Mouse (Mus musculus): ENCODE measurements around the gene Sobp.

Sobp gene

DNA sequence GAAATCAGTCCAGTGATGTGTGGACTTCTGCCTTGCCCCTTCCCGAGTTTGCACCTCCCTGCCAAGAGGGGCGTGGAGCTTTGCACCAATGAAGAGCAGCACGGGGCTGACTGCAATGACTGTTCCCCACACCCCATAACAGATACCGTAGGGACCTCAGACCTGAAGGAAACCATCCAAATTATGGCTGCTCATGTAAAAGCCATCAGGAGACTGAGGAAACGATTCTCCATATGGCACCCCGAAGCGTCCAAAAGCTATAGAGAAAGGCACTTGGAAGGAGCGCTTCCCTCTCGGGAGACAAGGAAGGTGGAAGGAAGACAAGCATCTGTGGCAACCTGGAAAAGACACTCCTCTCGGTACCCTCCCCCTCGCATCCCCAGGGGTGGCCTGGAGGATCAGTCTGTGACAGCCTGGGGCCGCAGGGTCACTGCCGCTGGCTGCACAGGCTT, 180.0 kb downstream of the Sobp start:
- DNase-seq (ENCODE audit: low spot score), result no peak

DNA sequence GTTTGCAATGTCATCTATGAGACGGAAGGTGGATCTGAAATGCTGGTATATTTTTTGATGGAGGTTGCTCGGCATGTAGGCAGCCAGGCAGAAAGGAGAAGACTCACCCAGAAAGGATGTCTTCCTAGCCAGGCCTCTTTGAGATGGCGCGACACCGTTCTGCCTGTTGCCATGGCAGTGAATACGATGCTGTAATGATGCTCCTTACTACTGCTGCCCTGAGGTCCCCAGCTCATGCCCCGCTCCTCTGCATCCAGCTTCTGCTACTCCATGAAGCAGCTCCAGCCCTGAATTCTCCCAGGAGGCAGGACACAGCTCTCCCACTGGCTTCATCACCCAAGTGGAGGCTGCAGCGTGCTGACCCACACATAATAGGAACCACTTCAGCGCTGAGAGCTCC, 183.3 kb downstream of the Sobp start:
- no peak for DNase-seq (ENCODE audit: low spot score)

DNA sequence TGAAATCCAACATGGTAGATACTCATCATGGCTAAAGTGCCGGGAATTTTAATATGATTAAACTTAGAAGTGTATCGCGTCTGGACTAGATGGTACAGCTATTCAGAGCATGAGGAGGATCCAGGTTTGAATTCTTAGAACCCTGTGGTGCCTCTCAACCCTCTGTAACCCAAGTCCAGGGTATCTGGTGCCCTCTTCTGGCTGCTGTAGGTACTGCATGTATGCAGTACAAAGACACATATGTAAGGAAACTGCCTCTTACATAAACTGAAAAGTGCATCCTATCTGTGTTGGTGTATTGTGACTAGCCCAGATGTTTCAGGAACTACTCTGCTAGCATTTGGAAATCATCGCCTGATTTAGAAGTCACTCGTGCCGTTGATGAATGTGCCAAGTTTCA, 184.4 kb downstream of the Sobp start:
- DNase-seq (ENCODE audit: low spot score), result no peak

DNA sequence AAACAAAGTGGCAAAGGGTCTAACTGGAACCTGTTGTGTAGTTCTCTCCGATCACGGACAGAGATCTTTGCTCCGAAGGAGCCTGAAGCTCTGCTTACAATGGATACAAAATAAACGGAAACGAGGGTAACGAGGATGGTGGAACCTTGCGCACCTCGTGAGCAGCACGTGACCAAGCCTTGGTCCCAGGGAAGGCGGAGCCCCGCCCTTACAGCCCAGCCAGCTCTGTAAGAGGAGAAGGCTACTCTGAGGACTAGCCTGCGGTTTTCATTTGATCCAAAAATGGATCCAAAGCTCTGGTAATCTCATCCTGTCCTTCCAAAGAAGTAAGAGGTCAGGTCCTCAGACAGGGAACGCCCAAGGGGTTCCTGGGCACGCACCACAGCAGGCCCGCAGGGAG, 185.7 kb downstream of the Sobp start:
- DNase-seq (ENCODE audit: low spot score), result no peak

DNA sequence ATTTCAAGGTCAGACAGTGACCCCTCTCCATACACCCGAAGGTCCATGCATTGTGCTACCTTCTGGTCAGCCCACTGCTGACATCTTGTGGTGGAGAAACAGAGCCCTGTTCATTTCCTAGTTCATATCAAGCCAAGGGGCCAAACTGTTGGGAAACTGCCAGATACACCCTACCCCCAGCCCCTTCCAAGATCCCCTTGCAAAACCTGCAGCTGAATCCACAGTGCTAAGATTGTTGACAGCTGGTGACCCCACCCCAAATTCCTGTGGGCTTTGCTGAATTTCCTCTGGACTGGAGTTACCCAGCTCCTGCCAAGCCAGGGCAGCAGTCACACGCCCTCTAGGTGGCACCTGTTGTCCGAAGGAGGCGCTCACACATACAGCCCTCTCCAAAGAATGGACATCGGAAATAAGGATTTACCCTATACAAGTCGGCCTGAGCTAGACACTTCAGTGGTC, 186.7 kb downstream of the Sobp start:
- DNase-seq (ENCODE audit: low spot score), result no peak

DNA sequence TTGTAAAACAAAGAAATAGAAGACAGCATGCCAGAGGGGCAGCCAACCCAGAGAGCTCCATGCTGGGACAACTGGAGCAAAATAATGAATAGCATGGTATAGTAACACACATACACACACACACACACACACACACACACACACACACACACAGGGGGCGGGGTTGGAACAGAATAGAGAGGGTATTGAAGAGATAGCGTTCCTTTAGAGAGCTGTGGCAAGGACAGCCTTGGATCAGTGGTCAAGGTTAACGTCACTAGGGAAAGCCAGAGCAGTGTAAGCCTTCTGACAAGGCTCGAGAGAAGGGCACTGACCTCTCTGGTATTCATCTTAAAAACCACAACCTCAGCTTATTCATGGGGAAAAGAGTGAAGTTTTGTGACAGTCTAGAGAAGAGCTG, 189.4 kb downstream of the Sobp start:
- DNase-seq (ENCODE audit: low spot score), result no peak

DNA sequence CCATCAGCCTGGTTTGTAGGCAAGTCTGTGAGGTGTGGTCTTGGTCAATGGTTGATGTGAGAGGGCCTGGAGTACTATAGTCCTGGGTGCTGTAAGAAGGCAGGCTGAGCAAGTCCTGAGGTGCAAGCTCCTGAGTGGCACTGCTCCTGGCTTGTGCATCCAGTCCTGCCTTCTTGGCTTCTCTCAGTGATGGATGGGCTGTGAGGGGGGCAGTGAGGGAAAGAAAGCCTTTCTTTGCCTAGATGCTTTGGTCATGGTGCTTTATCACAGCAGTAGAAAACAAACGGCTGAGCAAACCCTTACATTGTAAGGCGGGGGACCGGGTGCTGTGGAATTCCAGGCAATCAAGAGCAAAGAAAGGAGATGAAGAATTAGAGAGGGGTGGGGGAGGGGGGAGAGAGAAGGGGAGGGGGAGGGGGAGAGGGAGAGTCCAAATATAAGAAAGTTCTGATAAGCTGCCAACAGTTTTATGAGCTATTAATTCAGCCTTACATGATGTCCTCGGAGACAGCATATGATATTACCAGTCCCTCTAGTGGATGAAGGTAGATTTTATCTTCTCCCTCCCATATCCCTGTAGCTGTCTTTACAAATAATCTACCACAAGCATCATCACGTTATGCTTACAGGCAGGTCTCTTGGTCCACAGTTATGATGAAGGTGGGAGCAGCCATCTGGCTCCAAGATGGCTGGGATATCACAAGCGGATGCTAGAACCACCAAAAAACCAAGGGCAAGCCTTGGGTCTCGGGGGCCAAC, 193.2 kb downstream of the Sobp start:
- no peak for DNase-seq (ENCODE audit: low spot score)

DNA sequence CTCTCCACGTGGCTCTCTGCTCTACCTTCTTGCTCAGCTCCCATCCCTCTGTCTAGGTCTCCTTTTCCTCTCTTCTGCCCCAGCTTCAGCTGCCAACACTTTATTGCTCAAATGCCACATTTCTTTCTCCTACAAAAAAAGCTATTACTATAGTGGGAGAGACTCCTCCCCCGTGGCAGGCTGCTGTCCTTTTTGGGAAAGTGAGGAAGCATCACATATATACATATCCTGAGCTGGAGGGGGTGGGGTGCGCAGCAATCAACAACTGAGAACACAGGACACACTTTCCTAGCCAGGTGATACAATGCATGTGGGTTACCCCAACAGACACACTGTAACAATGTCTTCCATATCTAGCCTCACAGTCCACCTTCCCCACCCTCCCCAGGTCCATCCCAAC, 196.0 kb downstream of the Sobp start:
- DNase-seq (ENCODE audit: low spot score), result no peak

DNA sequence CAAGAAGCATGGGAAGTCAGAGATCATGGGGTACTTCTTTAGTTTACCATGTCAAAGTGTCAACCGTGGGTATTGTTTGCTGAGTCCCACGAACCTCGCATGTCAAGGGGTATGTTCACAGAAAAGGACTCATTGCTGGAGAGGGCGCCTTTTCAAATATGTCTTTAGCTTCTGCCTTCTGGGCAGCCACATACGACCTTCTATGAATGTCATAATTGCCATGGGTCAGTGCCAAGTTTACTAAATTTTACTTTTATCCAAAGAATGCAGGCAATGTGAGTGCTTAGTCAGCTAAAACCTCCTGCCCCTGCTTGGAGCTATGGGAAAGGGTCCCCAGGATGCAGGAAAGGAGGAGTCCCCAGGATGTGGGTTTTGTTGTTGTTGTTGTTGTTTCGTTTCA, 197.8 kb downstream of the Sobp start:
- DNase-seq (ENCODE audit: low spot score), result no peak

DNA sequence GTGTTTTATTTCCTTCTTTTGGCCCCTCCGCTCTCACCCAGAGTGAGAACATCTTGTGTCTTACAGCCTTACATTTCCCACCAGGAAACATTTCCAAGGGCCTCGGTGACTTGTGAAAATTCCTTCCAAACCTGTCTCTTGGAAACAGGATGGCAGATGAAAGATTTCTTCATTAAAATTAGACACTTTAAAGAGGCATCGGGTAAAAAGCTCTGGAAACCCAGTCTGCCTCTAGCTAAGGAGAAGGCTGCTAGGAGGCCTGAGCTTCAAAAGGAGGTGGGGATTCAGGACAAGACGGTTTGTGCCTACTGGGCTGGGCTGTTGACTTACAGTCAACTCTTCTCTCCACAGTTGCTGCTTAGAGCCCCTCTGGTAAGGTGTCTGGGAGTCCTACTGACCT, 200.8 kb downstream of the Sobp start:
- no peak for DNase-seq (ENCODE audit: low spot score)

DNA sequence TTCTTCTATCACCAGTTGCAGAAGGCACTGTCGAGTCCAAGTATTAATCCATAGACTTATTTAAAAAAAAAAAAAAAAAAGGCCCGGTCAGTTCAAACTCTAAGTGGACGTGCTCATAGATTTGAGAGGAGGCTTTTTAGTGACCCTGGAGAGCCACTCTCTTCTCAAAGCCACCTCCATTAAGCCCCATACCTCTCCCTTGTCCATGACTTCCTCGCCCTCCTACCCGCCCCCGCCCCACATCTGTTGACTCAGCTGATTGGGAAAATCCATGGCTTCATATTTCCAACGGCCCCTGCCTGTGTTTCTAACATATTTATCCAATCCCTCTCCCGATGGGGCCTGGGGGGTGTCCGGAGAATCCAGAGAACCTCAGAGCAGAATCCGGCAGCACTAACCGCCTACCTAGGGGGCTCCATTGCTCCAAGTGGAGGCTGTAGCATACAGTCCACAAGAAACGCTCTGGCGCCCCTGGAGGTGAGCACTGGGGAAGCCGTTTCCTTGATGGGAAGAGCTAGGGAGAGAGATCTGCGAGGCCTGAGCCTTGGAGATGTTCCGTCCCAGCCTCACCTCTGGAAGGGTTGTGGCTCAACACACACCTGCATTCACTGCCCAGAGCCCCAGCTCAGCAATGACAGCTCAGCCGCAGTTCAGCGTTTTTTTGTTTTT, 201.7 kb downstream of the Sobp start:
- no peak for DNase-seq (ENCODE audit: low spot score)

DNA sequence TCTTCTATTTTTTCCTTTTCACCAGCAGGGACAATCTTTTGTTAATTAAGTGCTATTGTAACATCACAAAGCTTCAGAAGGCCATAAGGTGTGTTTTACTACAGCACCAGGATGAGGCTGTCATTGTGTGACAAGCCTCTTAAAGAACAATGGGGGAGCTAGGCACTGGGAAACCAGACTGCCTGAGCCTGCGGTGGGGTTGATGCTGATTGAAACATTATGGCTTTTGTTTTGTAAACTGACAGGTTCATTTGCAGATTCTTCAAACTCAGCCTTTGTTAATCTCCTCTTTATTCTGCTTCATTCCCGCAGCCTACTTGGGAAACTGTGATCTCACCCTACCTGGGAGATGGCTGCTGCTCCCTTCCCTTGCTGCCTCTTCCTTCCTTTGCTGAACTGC, 206.0 kb downstream of the Sobp start:
- DNase-seq (ENCODE audit: low spot score), result no peak

DNA sequence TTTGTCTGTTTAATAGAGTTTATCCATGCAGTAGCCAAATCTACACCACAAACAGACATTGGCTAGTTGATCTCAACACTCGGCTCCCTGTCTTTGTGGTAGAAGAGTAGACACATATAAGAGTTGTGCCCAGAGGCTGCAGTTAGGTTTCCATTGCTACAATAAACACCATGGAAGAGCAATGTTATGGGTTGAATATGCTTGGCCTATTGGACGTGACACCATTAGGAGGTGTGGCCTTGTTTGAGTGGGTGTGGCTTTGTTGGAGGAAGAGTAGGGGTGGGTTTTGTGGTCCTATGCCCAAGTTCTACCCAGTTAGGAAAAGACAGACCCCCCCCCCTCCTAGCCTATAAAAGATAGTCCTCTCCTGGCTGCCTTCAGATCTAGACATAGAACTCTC, 211.3 kb downstream of the Sobp start:
- DNase-seq (ENCODE audit: low spot score), result no peak

DNA sequence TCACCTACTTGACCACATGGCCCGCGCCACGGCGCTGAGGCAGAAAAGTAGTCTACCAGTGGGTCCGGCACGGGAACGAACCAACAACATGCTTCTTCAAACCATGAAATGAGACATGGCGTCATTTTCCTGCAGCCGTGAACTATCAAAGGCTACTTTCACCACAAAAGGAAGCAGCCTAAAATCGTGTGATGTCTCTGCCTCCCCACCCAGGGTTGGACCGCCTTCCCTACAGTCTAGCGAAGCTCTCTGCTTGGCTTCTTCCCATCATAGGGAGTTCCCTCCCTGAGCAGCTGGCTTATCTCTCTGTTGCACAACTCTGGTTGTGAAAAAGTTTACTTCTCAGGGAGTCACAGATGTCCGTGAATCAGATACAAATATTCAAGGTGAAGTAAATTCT, 211.7 kb downstream of the Sobp start:
- no peak for DNase-seq (ENCODE audit: low spot score)

DNA sequence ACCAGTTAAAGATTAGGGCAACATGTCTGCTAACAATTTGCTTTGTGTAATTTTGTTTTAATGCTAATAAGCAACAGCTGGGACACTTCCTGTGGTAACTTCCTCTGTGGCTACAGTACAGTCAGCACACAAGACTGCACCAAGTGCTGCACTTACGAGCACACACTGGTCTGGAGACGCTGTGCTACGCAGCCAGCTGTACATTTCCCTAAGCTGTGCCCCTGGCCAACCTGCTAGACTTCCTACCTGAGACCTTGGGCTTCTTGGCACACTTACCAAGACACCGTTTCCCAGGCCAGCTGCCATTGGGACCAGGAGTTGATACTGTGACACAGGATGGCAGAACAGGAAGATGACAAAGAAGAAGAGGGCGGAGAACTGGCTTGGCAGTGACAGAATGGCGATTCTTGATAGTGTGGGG, 212.1 kb downstream of the Sobp start:
- no peak for DNase-seq (ENCODE audit: low spot score)

DNA sequence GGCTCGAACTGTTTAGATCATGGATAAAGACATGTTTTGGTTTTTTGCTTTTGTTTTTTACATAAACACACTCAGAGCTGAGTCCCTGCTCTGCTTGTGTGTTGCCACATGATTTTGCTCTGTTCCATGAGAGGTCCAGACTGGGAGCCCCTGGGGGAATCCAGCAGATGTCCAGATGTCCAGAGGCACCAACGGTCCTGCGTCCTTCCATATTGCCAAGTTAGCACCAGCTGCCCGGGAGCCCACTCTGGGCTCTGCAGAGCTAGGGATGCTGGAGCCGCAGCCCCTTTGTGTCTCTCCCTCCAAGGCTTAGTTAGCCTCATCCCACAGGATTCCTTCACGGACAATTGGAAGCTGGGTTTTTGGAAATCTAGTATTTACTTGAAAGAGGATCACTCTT, 212.6 kb downstream of the Sobp start:
- DNase-seq (ENCODE audit: low spot score), result no peak

DNA sequence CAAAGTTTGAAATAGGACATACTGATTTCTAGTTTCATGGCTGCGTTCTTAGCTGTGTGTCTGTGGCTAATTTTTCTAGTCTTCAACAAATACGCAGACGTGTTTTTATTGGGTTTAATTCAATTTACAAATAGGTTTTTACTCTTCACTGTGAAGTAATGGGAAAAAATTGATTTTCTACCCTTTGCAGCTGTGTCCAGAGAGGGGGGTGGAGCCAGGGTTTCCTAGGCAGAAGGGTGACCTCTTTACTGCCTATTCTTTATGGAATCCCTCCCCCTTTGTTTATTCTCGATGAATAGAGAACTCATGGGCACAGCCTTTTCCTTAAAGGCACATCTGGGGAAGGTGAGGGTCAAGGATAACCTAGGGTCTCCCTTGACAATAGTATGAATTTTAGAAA, 215.6 kb downstream of the Sobp start:
- no peak for DNase-seq (ENCODE audit: low spot score)

DNA sequence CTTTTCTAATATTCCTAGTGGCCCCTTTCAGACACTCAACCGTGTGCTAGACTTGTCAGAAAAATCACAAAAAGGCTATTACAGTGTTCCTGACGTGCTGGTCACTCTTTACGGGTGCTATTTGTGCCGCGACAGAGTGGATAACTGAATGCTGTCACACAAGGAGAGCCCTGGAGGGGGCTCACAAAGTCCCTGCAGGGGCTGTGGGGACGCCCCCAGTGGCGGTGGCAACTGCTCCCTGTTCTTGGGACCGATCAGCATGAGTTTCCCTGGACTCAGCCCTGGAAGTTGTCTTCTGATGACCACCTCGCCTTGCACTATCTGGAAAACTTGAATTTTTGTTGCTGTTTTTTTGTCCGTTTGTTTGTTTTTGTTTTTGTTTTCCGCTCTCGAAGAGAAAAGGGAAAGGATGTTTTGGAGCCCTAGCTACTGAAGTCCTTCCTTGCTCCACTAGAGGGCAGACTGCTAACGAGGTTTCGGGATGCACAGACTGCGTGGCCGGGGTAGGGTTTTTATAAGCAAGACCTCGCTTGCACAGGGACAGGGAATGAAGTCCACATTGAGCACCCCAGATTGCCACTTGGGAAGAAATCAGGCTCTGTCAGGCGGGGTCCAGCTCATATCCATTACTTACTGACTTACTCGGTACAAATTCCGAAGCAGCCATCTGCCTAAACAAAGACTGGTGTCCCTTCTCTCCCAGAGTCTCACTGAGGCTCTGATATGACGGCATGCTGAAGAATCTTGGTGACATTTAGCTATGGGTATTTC, 216.3 kb downstream of the Sobp start:
- no peak for DNase-seq (ENCODE audit: low spot score)

DNA sequence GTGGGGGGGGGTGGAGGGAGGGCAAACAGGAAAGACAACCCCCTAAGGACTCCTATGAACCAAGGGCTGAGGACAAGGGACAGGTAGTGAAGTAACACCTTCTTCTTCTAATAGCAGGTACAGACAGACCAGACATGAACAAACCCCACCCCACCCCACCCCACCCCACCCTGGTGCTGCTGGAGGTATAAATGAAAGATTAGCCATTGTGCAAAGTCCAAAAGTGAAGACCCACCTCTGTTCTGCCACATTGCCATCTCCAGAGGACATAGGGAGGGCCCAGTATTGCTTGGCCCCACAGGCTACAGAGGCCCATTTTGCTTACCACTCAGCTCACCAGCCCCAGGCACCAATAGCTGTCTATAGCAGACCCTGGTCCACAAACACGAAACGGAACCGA, 219.1 kb downstream of the Sobp start:
- no peak for DNase-seq (ENCODE audit: low spot score)

DNA sequence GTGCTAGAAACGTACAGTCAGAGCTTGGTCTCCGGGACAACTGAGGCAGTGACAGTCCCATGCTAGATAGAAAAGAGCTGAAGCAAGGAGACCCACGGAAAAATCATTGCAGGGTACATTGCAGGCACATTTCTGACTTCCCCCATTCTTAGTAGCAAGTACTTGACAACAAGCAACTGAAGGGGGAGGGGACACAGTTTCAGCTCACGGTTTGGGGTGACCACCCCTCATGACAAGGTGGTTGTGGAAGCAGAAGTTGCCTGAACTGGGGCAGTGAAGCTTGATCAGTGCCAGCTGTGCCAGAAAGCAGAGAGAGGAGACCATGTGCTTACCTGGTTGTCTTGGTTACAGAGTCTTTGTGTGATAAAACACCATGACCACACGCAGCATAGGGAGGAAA, 220.7 kb downstream of the Sobp start:
- DNase-seq (ENCODE audit: low spot score), result no peak
